Mouse (Mus musculus) adrenal gland, postnatal 36 days (tissue): Measurements from ENCODE around the gene H2-Q7. TPM values are rescaled to one million over a fixed set of nuclear protein-coding genes. Genes with fewer than 3 reads are reported as not detected.
"Not testable (repeated sequence)": the region's sequence is repeated elsewhere in the genome, so short reads cannot be mapped to it uniquely, and the experiment has no call there.

Experiments used
- DNase-seq, 2 experiments: peaks; one replicate each; pipeline ENCODE4 v3.0.0; 2021; ENCODE audit warnings: mixed read lengths in 1 of 2
- long read RNA-seq, 2 experiments: library from polyadenylated mRNA; stranded (forward); transcript quantifications; one replicate each; pipeline ENCODE4 v2.0.0; 2021; ENCODE audit warnings: borderline sequencing depth in 2 of 2
- total RNA-seq, 2 experiments: library from RNA; stranded (reverse); gene quantifications; 2 replicates each; pipeline ENCODE4 v1.2.3; 2021

Gene H2-Q7
- total RNA-seq: 1 to 10 TPM; 3.8 to 7.4 TPM
- long read RNA-seq, experiment 1, full-length matches to known transcripts: 1 of 2 reads
- long read RNA-seq, experiment 1, partial matches to known transcripts: 0 of 2 reads
- long read RNA-seq, experiment 1, other reads (novel, unspliced or antisense): 1 of 2 reads
- long read RNA-seq, experiment 2, partial matches to known transcripts: 1 of 2 reads
- long read RNA-seq, experiment 2, other reads (novel, unspliced or antisense): 1 of 2 reads

- peak; percentile 79 to 84 for DNase-seq
Measured at GRCm38 (mm10) chr17:35438885-35439284, at the start of gene H2-Q7. Gene H2-Q7 (plus strand): TSS chr17:35439155.

- DNase-seq: peak; percentile 25 to 29
Measured at GRCm38 (mm10) chr17:35389796-35390195, 49.2 kb upstream of the H2-Q7 start.

GRCm38 (mm10) chr17:35392671-35393070 lies 46.3 kb upstream of the H2-Q7 start:
- DNase-seq: not testable (repeated sequence)

GRCm38 (mm10) chr17:35393864-35394800 lies 44.8 kb upstream of the H2-Q7 start:
- DNase-seq: peak; percentile 14 to 23

GRCm38 (mm10) chr17:35396956-35397355 lies 42.0 kb upstream of the H2-Q7 start:
- not testable (repeated sequence) for DNase-seq

GRCm38 (mm10) chr17:35413057-35413456 lies 25.9 kb upstream of the H2-Q7 start:
- DNase-seq: not testable (repeated sequence)

GRCm38 (mm10) chr17:35415273-35416129 lies 23.5 kb upstream of the H2-Q7 start:
- not testable (repeated sequence) for DNase-seq

GRCm38 (mm10) chr17:35418772-35419171 lies 20.2 kb upstream of the H2-Q7 start:
- DNase-seq: no peak

GRCm38 (mm10) chr17:35419564-35419963 lies 19.4 kb upstream of the H2-Q7 start:
- not testable (repeated sequence) for DNase-seq

GRCm38 (mm10) chr17:35420206-35420810 lies 18.6 kb upstream of the H2-Q7 start:
- DNase-seq: peak; percentile 19 to 44

- not testable (repeated sequence) for DNase-seq
Measured at GRCm38 (mm10) chr17:35421331-35421730, 17.6 kb upstream of the H2-Q7 start.

GRCm38 (mm10) chr17:35422360-35422759 lies 16.6 kb upstream of the H2-Q7 start:
- not testable (repeated sequence) for DNase-seq

GRCm38 (mm10) chr17:35423131-35423810 lies 15.7 kb upstream of the H2-Q7 start:
- DNase-seq: not testable (repeated sequence)

- DNase-seq: not testable (repeated sequence)
Measured at GRCm38 (mm10) chr17:35424106-35424505, 14.8 kb upstream of the H2-Q7 start.

GRCm38 (mm10) chr17:35424624-35425416 lies 14.1 kb upstream of the H2-Q7 start, which contains the start of gene H2-Q6:
Gene H2-Q6 (plus strand): TSS chr17:35424850.
- peak; percentile 78 to 79 for DNase-seq

- DNase-seq: peak in 1 of 2 experiments; percentile 1
Measured at GRCm38 (mm10) chr17:35425474-35425873, 13.5 kb upstream of the H2-Q7 start.

- not testable (repeated sequence) for DNase-seq
Measured at GRCm38 (mm10) chr17:35428883-35429282, 10.1 kb upstream of the H2-Q7 start.

GRCm38 (mm10) chr17:35430671-35431070 lies 8.3 kb upstream of the H2-Q7 start:
- not testable (repeated sequence) for DNase-seq

- DNase-seq: not testable (repeated sequence)
Measured at GRCm38 (mm10) chr17:35432167-35432566, 6.8 kb upstream of the H2-Q7 start.

GRCm38 (mm10) chr17:35434836-35435235 lies 4.1 kb upstream of the H2-Q7 start:
- peak in 1 of 2 experiments; percentile 25 for DNase-seq
